Mouse (Mus musculus): ENCODE measurements around the gene Tctex1d1. TPM values are rescaled to one million over a fixed set of nuclear protein-coding genes. Genes with fewer than 3 reads are reported as not detected.

Tctex1d1 gene
- polyA plus RNA-seq, 2 experiments = 0.17 to 0.25 TPM

DNA sequence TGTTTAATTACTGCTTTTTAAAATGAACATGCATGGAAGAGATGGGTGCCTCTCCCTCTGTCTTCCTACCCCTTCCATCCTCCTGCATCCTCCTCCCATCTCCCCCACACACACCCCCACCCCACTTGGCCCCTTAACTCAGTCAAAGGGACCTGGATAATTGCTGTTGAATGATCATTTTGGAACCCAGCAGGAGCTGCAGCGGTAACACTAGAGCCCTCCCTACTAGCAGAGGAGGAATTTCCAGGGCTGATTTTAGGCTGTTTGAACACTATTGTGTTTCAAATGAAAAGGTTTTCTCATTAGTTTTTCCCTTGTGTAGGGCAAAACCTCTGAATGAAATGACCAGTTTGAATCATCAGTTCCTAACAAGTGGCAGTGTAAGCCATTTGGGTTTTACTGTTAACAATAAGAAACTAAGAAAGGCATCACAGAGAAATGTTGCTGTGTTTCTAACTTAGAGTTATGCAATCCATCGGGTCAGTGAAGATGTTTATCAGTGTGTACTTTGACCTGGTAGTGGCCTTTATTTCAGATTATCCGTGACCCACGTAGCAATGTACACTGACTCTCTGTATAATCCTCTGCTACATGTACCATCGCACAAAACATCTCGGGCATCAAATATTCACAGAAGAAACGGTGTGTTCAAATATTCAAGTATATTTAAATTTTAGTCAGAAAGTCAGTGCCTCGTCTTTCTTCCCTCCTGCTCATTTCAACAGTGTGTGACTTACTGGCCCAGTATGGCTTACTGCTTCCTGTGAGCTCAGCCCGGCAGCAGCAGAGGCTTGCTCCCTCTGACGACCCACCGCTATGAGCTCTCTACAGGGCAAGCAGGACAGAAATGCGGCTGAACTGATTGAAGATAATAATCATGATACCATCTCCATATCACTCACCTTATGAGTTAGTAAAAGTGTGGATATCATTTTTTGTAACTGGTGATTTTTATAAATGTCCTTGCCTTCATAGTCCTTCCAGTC, 1.8 kb upstream of the Tctex1d1 start:
- no peaks in the 10 kb centered on the region for H3K36me3 ChIP-seq (replicated peaks; ENCODE audit: control insufficient read depth, insufficient read depth, low read depth)
- H3K4me3 ChIP-seq (ENCODE audit: insufficient read depth in 1 of 2, low read depth in 2 of 2, low read length in 2 of 2) = no peak overlapping the region
- WGBS (ENCODE audit: insufficient replicate concordance) = 43% methylated on average over 12 of the region's 12 CpGs
- DNase-seq (ENCODE audit: low read depth in 3 of 3, low spot score in 3 of 3) (no peak), ATAC-seq (ENCODE audit: insufficient read depth) (no peak)
- no peaks in the 10 kb centered on the region for H3K9me3 ChIP-seq (ENCODE audit: control insufficient read depth, low read length)
- no peaks in the 10 kb centered on the region for H3K4me1 ChIP-seq (replicated peaks; ENCODE audit: control insufficient read depth in 2 of 2, insufficient read depth in 2 of 2, low read length in 1 of 2)
- no peak overlapping the region for H3K27ac ChIP-seq
- TF ChIP-seq CTCF (IDR thresholded peaks at IDR 0.05; ENCODE audit: low read depth) (no peak), EP300 (IDR thresholded peaks at IDR 0.05; ENCODE audit: low read depth) (no peak)
- no peak overlapping the region for H3K9ac ChIP-seq (replicated peaks)
- H3K27me3 ChIP-seq (ENCODE audit: control insufficient read depth, insufficient read depth, low read length) = peaks cover 5% of the 10 kb centered on the region
- H3K4me2 ChIP-seq (ENCODE audit: low read depth) = no peak overlapping the region

DNA sequence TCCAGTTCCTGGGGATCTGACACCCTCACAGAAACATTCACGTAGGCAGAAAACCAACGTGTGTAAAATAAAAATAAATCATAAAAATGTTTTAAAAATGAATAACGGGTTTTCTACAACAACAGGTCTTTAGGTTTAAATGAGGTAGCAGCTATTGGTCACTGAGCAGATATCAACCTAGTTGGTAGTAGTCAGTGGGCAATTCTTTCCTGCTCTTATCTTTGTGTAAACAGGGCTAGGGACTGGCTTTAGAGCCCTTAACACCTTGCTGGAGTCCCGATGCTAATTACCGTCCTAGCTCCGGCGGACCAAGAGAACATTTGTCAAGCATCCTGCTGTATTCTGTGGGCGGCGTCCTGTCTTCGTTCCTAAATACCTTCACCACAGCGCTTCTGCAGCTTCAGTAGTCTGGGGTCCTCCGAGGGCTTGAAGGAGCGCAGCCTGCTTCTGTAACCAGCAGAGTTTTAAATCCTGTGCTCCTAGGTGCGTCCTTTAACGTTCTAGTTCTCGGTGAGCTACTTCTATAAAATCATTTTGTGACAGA, 556 bp upstream of the Tctex1d1 start:
- DNase-seq (ENCODE audit: low read depth in 3 of 3, low spot score in 3 of 3) = no peak
- WGBS (ENCODE audit: insufficient replicate concordance) = 14% methylated on average over 16 of the region's 16 CpGs

DNA sequence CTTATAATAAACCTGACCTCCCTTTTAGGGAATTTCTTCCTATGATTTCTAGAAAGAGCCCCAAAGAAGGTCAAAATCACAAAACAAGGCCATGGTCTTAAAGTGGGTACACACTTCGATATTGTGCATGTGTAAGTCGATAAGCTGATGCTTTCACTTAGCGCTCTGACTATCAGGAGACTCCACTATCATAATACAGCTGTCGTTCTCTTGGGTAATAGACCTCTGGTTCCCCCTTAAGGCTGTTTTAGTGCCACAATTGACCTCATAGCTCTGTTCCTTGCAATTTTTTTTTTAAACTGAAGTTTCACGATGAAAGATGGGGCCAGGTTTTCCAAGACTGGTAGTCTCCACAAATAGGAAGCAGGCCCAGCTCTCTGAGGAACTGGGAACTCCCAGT, 979 bp downstream of the Tctex1d1 start:
- DNase-seq (ENCODE audit: low read depth in 3 of 3, low spot score in 3 of 3) = no peak
- Histone ChIP-seq H3K4me3 (ENCODE audit: insufficient read depth in 1 of 2, low read depth in 2 of 2, low read length in 2 of 2) (no peak overlapping the region), H3K4me2 (ENCODE audit: low read depth) (peak overlapping the region; percentile 56; the same call in 1 of the 2 replicates)

More for the DNA sequence above, 556 bp upstream of the Tctex1d1 start:
- Histone ChIP-seq H3K4me3 (ENCODE audit: insufficient read depth in 1 of 2, low read depth in 2 of 2, low read length in 2 of 2) (no peak overlapping the region), H3K4me2 (ENCODE audit: low read depth) (peak overlapping the region; percentile 24), H3K36me3 (replicated peaks; ENCODE audit: control insufficient read depth, insufficient read depth, low read depth) (no peaks in the 10 kb centered on the region), H3K9ac (replicated peaks) (no peak overlapping the region), H3K27me3 (ENCODE audit: control insufficient read depth, insufficient read depth, low read length) (peaks cover 5% of the 10 kb centered on the region), H3K9me3 (ENCODE audit: control insufficient read depth, low read length) (no peaks in the 10 kb centered on the region), H3K27ac (no peak overlapping the region), H3K4me1 (replicated peaks; ENCODE audit: control insufficient read depth in 2 of 2, insufficient read depth in 2 of 2, low read length in 1 of 2) (no peaks in the 10 kb centered on the region)
- ATAC-seq (ENCODE audit: insufficient read depth) = no peak
- TF ChIP-seq CTCF (IDR thresholded peaks at IDR 0.05; ENCODE audit: low read depth) = no peak

DNA sequence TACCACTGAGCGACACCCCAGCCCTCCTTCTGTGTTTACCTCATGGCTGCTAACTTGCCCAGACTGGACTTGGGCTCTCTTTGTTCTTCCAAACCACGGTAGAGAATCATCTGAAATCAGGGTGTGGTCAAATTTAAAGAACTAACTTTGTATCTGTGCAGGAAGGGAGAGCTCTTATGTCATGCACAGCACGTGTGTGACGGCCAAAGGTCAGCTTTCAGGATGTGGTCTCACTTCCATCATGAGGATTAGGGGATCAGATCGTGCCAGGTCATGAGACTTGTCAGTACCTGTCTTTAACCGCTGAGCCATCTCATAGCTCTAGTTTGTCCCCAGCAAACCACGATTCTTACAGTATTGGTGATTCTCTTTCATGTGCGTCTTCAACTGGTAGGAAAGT, 3.3 kb downstream of the Tctex1d1 start:
- TF ChIP-seq CTCF (IDR thresholded peaks at IDR 0.05; ENCODE audit: low read depth) (no peak), EP300 (IDR thresholded peaks at IDR 0.05; ENCODE audit: low read depth) (no peak)
- whole genome bisulfite sequencing (ENCODE audit: insufficient replicate concordance) = 49% methylated on average over 8 of the region's 8 CpGs
- Histone ChIP-seq H3K4me3 (ENCODE audit: insufficient read depth in 1 of 2, low read depth in 2 of 2, low read length in 2 of 2) (no peak overlapping the region), H3K4me2 (ENCODE audit: low read depth) (no peak overlapping the region), H3K36me3 (replicated peaks; ENCODE audit: control insufficient read depth, insufficient read depth, low read depth) (no peaks in the 10 kb centered on the region), H3K27ac (no peak overlapping the region), H3K4me1 (replicated peaks; ENCODE audit: control insufficient read depth in 2 of 2, insufficient read depth in 2 of 2, low read length in 1 of 2) (no peaks in the 10 kb centered on the region), H3K27me3 (ENCODE audit: control insufficient read depth, insufficient read depth, low read length) (peaks cover 5% of the 10 kb centered on the region), H3K9me3 (ENCODE audit: control insufficient read depth, low read length) (no peaks in the 10 kb centered on the region), H3K9ac (replicated peaks) (no peak overlapping the region)
- ATAC-seq (ENCODE audit: insufficient read depth) (no peak), DNase-seq (ENCODE audit: low read depth in 3 of 3, low spot score in 3 of 3) (no peak)

More for the DNA sequence above, 979 bp downstream of the Tctex1d1 start:
- no peaks in the 10 kb centered on the region for H3K36me3 ChIP-seq (replicated peaks; ENCODE audit: control insufficient read depth, insufficient read depth, low read depth)
- peaks cover 5% of the 10 kb centered on the region for H3K27me3 ChIP-seq (ENCODE audit: control insufficient read depth, insufficient read depth, low read length)
- H3K9me3 ChIP-seq (ENCODE audit: control insufficient read depth, low read length) = no peaks in the 10 kb centered on the region
- ATAC-seq (ENCODE audit: insufficient read depth) = no peak
- 32% methylated on average over 5 of the region's 5 CpGs for WGBS (ENCODE audit: insufficient replicate concordance)
- H3K27ac ChIP-seq = no peak overlapping the region
- TF ChIP-seq CTCF (IDR thresholded peaks at IDR 0.05; ENCODE audit: low read depth) = no peak
- no peak for TF ChIP-seq EP300 (IDR thresholded peaks at IDR 0.05; ENCODE audit: low read depth)
- H3K9ac ChIP-seq (replicated peaks) = no peak overlapping the region
- H3K4me1 ChIP-seq (replicated peaks; ENCODE audit: control insufficient read depth in 2 of 2, insufficient read depth in 2 of 2, low read length in 1 of 2) = no peaks in the 10 kb centered on the region

DNA sequence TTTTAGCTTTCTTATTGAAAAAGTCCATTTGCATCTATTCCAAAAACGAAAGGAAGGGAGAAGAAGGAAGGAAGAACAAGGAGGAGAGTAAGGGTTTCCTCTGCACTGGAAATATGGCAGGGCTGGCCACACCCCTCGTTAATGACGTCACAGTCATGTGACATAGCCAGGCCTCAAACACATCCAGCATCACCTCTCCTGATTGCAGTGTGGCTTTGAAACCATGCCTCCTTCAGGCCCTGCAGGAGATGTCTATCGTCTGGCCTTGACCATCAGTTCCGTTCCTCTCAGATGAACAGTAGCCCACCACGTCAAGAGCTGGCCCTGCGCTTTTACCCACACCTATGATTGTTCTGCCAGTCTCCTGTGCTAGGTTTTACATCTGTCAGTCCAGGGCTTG, 7.8 kb downstream of the Tctex1d1 start:
- DNase-seq (ENCODE audit: low read depth in 3 of 3, low spot score in 3 of 3) = no peak

More for the DNA sequence above, 7.8 kb downstream of the Tctex1d1 start:
- Histone ChIP-seq H3K9me3 (ENCODE audit: control insufficient read depth, low read length) (no peaks in the 10 kb centered on the region), H3K27ac (no peak overlapping the region), H3K4me3 (ENCODE audit: insufficient read depth in 1 of 2, low read depth in 2 of 2, low read length in 2 of 2) (no peak overlapping the region), H3K36me3 (replicated peaks; ENCODE audit: control insufficient read depth, insufficient read depth, low read depth) (no peaks in the 10 kb centered on the region), H3K4me2 (ENCODE audit: low read depth) (no peak overlapping the region), H3K27me3 (ENCODE audit: control insufficient read depth, insufficient read depth, low read length) (no peaks in the 10 kb centered on the region), H3K4me1 (replicated peaks; ENCODE audit: control insufficient read depth in 2 of 2, insufficient read depth in 2 of 2, low read length in 1 of 2) (no peaks in the 10 kb centered on the region), H3K9ac (replicated peaks) (no peak overlapping the region)
- TF ChIP-seq CTCF (IDR thresholded peaks at IDR 0.05; ENCODE audit: low read depth) = no peak
- TF ChIP-seq EP300 (IDR thresholded peaks at IDR 0.05; ENCODE audit: low read depth) = no peak
- WGBS (ENCODE audit: insufficient replicate concordance) = 60% methylated on average over 7 of the region's 7 CpGs
- ATAC-seq (ENCODE audit: insufficient read depth) = no peak

Measured in liver, embryonic 14.5 days (tissue).